Mouse (Mus musculus) lung, embryonic 15.5 days (tissue): ENCODE results near the gene Lrwd1. TPM values are rescaled to one million over a fixed set of nuclear protein-coding genes. Genes with fewer than 3 reads are reported as not detected.

Experiments used
- ATAC-seq: fragments of 200-750 bp; cut with Nextera tagmentation; 2 replicates; pipeline ENCODE4 v1.8.0; 2017; ENCODE audit warnings: moderate number of reproducible peaks, borderline replicate concordance; ENCODE audit not compliant: low FRiP score, low TSS enrichment; ENCODE audit errors: extremely low read depth
- H3K27ac ChIP-seq: fragments of 300-500 bp; sonication (generic); 2 replicates; pipeline ENCODE4 v1.5.1; 2015; ENCODE audit warnings: moderate library complexity, mild to moderate bottlenecking, inconsistent platforms
- H3K27me3 ChIP-seq: fragments of 300-500 bp; sonication (generic); 2 replicates; pipeline ENCODE4 v1.6.1; 2015; ENCODE audit warnings: inconsistent platforms
- H3K36me3 ChIP-seq: fragments of 300-500 bp; sonication (generic); 2 replicates; pipeline ENCODE4 v1.6.1; 2015; ENCODE audit warnings: inconsistent platforms
- H3K4me1 ChIP-seq: fragments of 300-500 bp; sonication (generic); 2 replicates; pipeline ENCODE4 v1.6.1; 2015; ENCODE audit warnings: inconsistent platforms
- H3K4me2 ChIP-seq: fragments of 300-500 bp; sonication (generic); 2 replicates; pipeline ENCODE4 v1.6.1; 2015; ENCODE audit warnings: inconsistent platforms, mild to moderate bottlenecking, moderate library complexity
- H3K4me3 ChIP-seq: fragments of 300-500 bp; sonication (generic); 2 replicates; pipeline ENCODE4 v1.5.1; 2015; ENCODE audit warnings: mild to moderate bottlenecking, inconsistent platforms
- H3K9ac ChIP-seq: fragments of 300-500 bp; sonication (generic); 2 replicates; pipeline ENCODE4 v1.6.1; 2015; ENCODE audit warnings: inconsistent platforms
- H3K9me3 ChIP-seq: fragments of 300-500 bp; sonication (generic); 2 replicates; pipeline ENCODE4 v1.6.1; 2016; ENCODE audit warnings: inconsistent platforms
- WGBS: fragments of 180-500 bp; shearing (Covaris S2); methylation state at CpG from one replicate; pipeline ENCODE4 v1.1.7; 2015; 5-methylcytosine and 5-hydroxymethylcytosine counted together
- microRNA-seq: library from miRNA; unstranded; fragments of <30 nt; microRNA quantifications from one replicate; pipeline ENCODE4, GENCODE M21; 2016
- polyA plus RNA-seq: library from polyadenylated mRNA; unstranded; fragments of >200 nt; fragmentation: Nextera tagmentation; extraction: Ambion mirVana; gene quantifications from 2 replicates; pipeline ENCODE4 v1.2.1, GENCODE M21; 2015

The Lrwd1 gene
- polyA plus RNA-seq, 1 experiment from 2014 or later: 37.5 TPM

- ATAC-seq: peak; percentile 8; the same call in 1 of the 2 replicates
- H3K27ac ChIP-seq: no peak overlapping the region
- H3K27me3 ChIP-seq: peaks cover 17% of the 10 kb centered on the region; the same call in 1 of the 2 replicates
Observed at GRCm38 (mm10) chr5:136084144-136084881, 51.6 kb downstream of the Lrwd1 start.

GRCm38 (mm10) chr5:136083669-136084107 is 52.2 kb downstream of the Lrwd1 start, which contains the start of gene Rasa4:
Rasa4 (plus strand) TSS chr5:136083916.
- 0% methylated on average over 25 of the region's 28 CpGs for WGBS
- Histone ChIP-seq H3K27ac (no peak within 1 kb of the TSS), H3K36me3 (no peaks in the 10 kb centered on the region), H3K4me1 (peaks cover 23% of the 10 kb centered on the region), H3K9ac (peak within 1 kb of the TSS; percentile 60), H3K27me3 (peaks cover 17% of the 10 kb centered on the region; the same call in 1 of the 2 replicates), H3K4me3 (peak within 1 kb of the TSS; percentile 61), H3K4me2 (peak within 1 kb of the TSS; percentile 99), H3K9me3 (no peaks in the 10 kb centered on the region)
- peak; percentile 97 for ATAC-seq

More at GRCm38 (mm10) chr5:136084144-136084881, 51.6 kb downstream of the Lrwd1 start:
- Histone ChIP-seq H3K9ac (peak overlapping the region; percentile 60), H3K4me2 (peak overlapping the region; percentile 99), H3K4me1 (peaks cover 23% of the 10 kb centered on the region), H3K36me3 (no peaks in the 10 kb centered on the region), H3K4me3 (peak overlapping the region; percentile 61), H3K9me3 (no peaks in the 10 kb centered on the region)
- 3% methylated on average over 23 of the region's 23 CpGs for WGBS

GRCm38 (mm10) chr5:136082345-136082744 is 53.5 kb downstream of the Lrwd1 start:
- no peak for ATAC-seq
- WGBS: 69% methylated on average over 4 of the region's 4 CpGs
- Histone ChIP-seq H3K4me3 (no peak overlapping the region), H3K9ac (no peak overlapping the region), H3K27me3 (peaks cover 17% of the 10 kb centered on the region; the same call in 1 of the 2 replicates), H3K4me2 (no peak overlapping the region), H3K36me3 (no peaks in the 10 kb centered on the region), H3K27ac (no peak overlapping the region), H3K9me3 (no peaks in the 10 kb centered on the region), H3K4me1 (peaks cover 23% of the 10 kb centered on the region)

DNA sequence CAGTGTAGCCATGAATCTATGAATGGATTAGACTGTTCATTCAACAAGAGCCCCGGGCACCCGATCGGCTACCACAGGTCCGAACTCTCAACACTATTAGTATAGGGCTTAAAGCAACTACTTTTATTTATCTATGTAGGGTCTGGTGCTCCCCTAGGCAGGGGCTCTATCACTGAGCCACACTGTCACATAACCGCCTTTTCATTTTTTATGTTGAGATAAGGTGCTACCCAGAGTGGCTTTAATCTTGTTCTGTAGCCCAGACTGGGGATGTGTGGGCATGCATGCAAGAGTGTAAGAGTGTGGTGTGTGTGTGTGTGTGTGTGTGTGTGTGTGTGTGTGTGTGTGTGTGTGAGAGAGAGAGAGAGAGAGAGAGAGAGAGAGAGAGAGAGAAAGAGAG is 57.7 kb downstream of the Lrwd1 start:
- Histone ChIP-seq H3K4me2 (no peak overlapping the region), H3K4me1 (peaks cover 11% of the 10 kb centered on the region), H3K27ac (no peak overlapping the region), H3K9ac (no peak overlapping the region), H3K36me3 (no peaks in the 10 kb centered on the region), H3K9me3 (no peaks in the 10 kb centered on the region), H3K4me3 (no peak overlapping the region), H3K27me3 (no peaks in the 10 kb centered on the region)
- no peak for ATAC-seq
- 87% methylated on average over 5 of the region's 5 CpGs for WGBS

- 66% methylated on average over 9 of the region's 9 CpGs for whole genome bisulfite sequencing
- H3K36me3 ChIP-seq: no peaks in the 10 kb centered on the region
- H3K4me1 ChIP-seq: peaks cover 9% of the 10 kb centered on the region; the same call in 1 of the 2 replicates
- H3K4me2 ChIP-seq: no peak overlapping the region
- no peak for ATAC-seq
- H3K4me3 ChIP-seq: no peak overlapping the region
- no peaks in the 10 kb centered on the region for H3K27me3 ChIP-seq
- no peak overlapping the region for H3K9ac ChIP-seq
- no peak overlapping the region for H3K27ac ChIP-seq
- H3K9me3 ChIP-seq: no peaks in the 10 kb centered on the region
Observed at GRCm38 (mm10) chr5:136077001-136077550, 58.8 kb downstream of the Lrwd1 start.

DNA sequence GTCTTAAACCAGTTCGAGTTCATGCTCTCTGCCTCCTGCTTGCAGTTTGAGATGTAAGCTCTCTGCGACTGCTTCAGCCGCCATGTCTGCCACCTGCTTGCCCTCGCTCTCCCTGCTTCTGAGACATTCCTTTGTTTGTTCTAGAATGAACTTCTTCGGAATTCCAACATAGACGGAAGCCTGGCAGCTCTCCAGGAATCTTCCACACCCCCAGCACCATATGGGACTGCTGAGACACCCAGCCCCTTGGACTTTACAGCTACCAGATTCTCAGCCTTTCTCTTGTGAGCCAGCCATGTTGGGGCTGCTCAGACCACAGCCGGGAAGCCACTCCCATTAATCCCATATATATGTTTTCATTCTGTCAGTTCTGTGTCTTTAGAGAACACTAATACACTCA is 59.6 kb downstream of the Lrwd1 start:
- H3K27ac ChIP-seq: no peak overlapping the region
- WGBS: 20% methylated on average over 7 of the region's 7 CpGs

GRCm38 (mm10) chr5:136075076-136075475 is 60.8 kb downstream of the Lrwd1 start:
- Histone ChIP-seq H3K9me3 (no peaks in the 10 kb centered on the region), H3K27me3 (no peaks in the 10 kb centered on the region), H3K4me2 (no peak overlapping the region), H3K4me3 (no peak overlapping the region), H3K4me1 (peaks cover 9% of the 10 kb centered on the region; the same call in 1 of the 2 replicates), H3K9ac (no peak overlapping the region), H3K36me3 (no peaks in the 10 kb centered on the region), H3K27ac (no peak overlapping the region)
- 76% methylated on average over 5 of the region's 5 CpGs for WGBS
- ATAC-seq: no peak

More for the DNA sequence above, 59.6 kb downstream of the Lrwd1 start:
- H3K36me3 ChIP-seq: no peaks in the 10 kb centered on the region
- H3K27me3 ChIP-seq: no peaks in the 10 kb centered on the region
- H3K9ac ChIP-seq: no peak overlapping the region
- peaks cover 9% of the 10 kb centered on the region; the same call in 1 of the 2 replicates for H3K4me1 ChIP-seq
- 0 out of 2 replicates have a peak overlapping the region, but pooled peaks have one; percentile 1 for H3K4me2 ChIP-seq
- H3K4me3 ChIP-seq: no peak overlapping the region
- ATAC-seq: no peak
- no peaks in the 10 kb centered on the region for H3K9me3 ChIP-seq

GRCm38 (mm10) chr5:136073526-136073925 is 62.3 kb downstream of the Lrwd1 start:
- Histone ChIP-seq H3K4me2 (no peak overlapping the region), H3K4me1 (peaks cover 9% of the 10 kb centered on the region; the same call in 1 of the 2 replicates), H3K27me3 (no peaks in the 10 kb centered on the region), H3K9me3 (no peaks in the 10 kb centered on the region), H3K9ac (no peak overlapping the region), H3K27ac (no peak overlapping the region), H3K4me3 (no peak overlapping the region), H3K36me3 (no peaks in the 10 kb centered on the region)
- WGBS: 55% methylated on average over 11 of the region's 11 CpGs
- no peak for ATAC-seq

DNA sequence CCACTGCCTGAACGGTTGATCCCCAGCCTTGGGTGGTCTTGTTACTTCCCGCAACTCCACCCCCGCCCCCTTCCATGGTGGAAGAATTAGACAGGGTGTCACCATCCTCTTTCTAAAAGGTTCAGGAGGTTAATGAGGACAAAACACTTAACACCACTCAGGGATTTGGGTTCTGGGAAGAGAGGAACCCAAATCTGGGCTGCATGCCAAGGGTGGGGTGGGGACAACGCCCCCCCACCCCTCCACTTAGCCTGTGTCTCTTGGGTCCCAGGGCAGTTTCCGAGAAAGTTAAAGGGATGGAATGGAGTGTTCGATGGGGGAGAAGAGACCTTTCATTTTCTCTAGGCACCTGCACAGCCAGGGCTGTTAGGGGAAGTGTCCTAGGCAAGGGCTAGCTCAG is 62.8 kb downstream of the Lrwd1 start:
- H3K27me3 ChIP-seq: no peaks in the 10 kb centered on the region
- no peaks in the 10 kb centered on the region for H3K9me3 ChIP-seq
- H3K36me3 ChIP-seq: no peaks in the 10 kb centered on the region
- peaks cover 9% of the 10 kb centered on the region; the same call in 1 of the 2 replicates for H3K4me1 ChIP-seq
- no peak overlapping the region for H3K4me2 ChIP-seq
- WGBS: 42% methylated on average over 6 of the region's 6 CpGs
- H3K9ac ChIP-seq: no peak overlapping the region
- H3K4me3 ChIP-seq: no peak overlapping the region
- ATAC-seq: no peak
- no peak overlapping the region for H3K27ac ChIP-seq

Small RNA genes lying within 50 kb of the gene (microRNA-seq; reads per million reads assigned to microRNA genes)
- gene Mir7035: 1.7 reads per million

Other genes with a start within 250 kb of the Lrwd1 start
- gene Hspb1, start 248.2 kb downstream of the Lrwd1 start, polyA plus RNA-seq: 114 and 129 TPM in 2 replicates
- gene Ywhag, start 201.5 kb downstream of the Lrwd1 start, polyA plus RNA-seq: 144 and 156 TPM in 2 replicates
- gene Ssc4d, start 161.5 kb downstream of the Lrwd1 start, polyA plus RNA-seq: 3.2 and 3.5 TPM in 2 replicates
- gene Zp3, start 156.0 kb downstream of the Lrwd1 start, polyA plus RNA-seq: not detected in 2 replicates
- 23.8 TPM in 2 replicates for gene Dtx2, start 141.3 kb downstream of the Lrwd1 start, polyA plus RNA-seq
- 22.5 and 27.8 TPM in 2 replicates for gene Upk3b, start 97.6 kb downstream of the Lrwd1 start, polyA plus RNA-seq
- 4.2 and 5.1 TPM in 2 replicates for gene Upk3bl, start 81.6 kb downstream of the Lrwd1 start, polyA plus RNA-seq
- gene Rasa4, start 52.2 kb downstream of the Lrwd1 start, polyA plus RNA-seq: 2.6 and 4.1 TPM in 2 replicates
- 198 and 223 TPM in 2 replicates for gene Polr2j, start 19.4 kb downstream of the Lrwd1 start, polyA plus RNA-seq
- gene Alkbh4, start 72 bp upstream of the Lrwd1 start, polyA plus RNA-seq: 15.4 and 18.0 TPM in 2 replicates
- gene Orai2, start 34.6 kb upstream of the Lrwd1 start, polyA plus RNA-seq: 7.7 and 8.3 TPM in 2 replicates
- 37.7 and 42.8 TPM in 2 replicates for gene Prkrip1, start 62.9 kb upstream of the Lrwd1 start, polyA plus RNA-seq
- gene Sh2b2, start 110.5 kb upstream of the Lrwd1 start, polyA plus RNA-seq: 4.9 and 5.0 TPM in 2 replicates